Mouse (Mus musculus): Measurements from ENCODE around the gene Apoe. TPM values are rescaled to one million over a fixed set of nuclear protein-coding genes. Genes with fewer than 3 reads are reported as not detected.
A peak's percentile ranks its signal among the peaks of the same experiment; 100 is the strongest.
"Not testable (repeated sequence)": the region's sequence is repeated elsewhere in the genome, so short reads cannot be mapped to it uniquely, and the experiment has no call there.

The Apoe gene
- polyA plus RNA-seq, 1 experiment from 2014 or later, result 200 TPM

DNA sequence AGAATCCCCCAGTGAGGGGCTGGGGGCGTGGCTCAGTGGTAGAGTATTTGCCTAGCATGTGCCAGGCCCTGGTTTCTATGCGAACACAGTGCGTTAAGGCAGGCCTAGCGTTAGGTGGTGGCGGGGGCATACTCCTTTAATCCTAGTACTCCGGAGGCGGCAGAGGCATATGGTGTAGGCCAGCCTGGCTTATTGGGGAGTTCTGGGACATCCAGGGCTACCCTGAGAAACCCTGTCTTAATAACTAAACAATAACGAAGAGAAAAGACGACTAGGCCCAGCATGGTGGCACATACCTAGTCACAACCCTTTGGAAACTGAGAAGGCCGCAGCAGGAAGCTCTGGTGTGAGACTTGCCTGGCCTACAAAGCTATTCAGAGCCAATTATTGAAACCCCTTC is 10.9 kb downstream of the Apoe start:
- ATAC-seq (ENCODE audit: insufficient number of reproducible peaks, insufficient read depth, low FRiP score, low TSS enrichment, low read depth), result no peak

DNA sequence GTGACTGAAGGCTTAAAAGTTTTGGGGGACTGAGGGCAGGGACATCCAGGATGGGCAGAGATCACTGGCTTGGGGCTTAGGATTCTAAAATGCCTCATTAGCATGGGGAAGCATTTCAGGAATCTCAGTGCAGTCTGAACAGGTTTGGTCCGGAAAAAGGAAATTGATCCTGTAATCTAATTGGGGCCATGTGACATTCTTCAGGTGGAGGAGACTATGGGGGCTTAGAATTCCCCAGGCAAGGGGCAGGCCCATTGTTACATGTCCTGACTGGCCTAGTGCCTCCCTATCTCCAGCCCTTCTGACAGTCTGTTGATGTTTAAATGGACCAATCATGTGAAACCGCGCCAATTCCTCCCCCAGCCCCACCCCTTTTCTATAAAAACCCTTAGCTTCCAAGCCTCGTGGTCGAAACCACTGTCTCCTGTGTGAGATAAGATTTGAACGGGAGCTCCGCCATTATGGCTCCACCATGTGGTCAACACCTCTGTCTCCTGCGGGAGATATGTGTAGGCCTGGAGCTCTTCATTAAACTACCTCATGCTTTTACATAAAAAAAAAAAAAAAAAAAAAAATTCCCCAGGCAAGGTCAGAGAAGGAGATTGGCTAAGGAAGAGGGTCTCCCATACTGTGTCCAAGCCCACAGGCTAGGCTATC is 11.9 kb downstream of the Apoe start:
- not testable (repeated sequence) for H3K36me3 ChIP-seq; H3K4me2 ChIP-seq; H3K9ac ChIP-seq; H3K4me1 ChIP-seq; H3K27me3 ChIP-seq; H3K9me3 ChIP-seq; ATAC-seq (ENCODE audit: insufficient number of reproducible peaks, insufficient read depth, low FRiP score, low TSS enrichment, low read depth); H3K4me3 ChIP-seq
- WGBS, result 52% methylated on average over 8 of the region's 8 CpGs
- 0 out of 2 replicates have a peak overlapping the region, but pooled peaks have one; percentile 17 for H3K27ac ChIP-seq

More for the DNA sequence above, 10.9 kb downstream of the Apoe start:
- H3K27me3 ChIP-seq, result no peaks in the 10 kb centered on the region
- no peaks in the 10 kb centered on the region for H3K36me3 ChIP-seq
- H3K9ac ChIP-seq, result no peak overlapping the region
- H3K9me3 ChIP-seq, result no peaks in the 10 kb centered on the region
- no peak overlapping the region for H3K4me3 ChIP-seq
- H3K4me1 ChIP-seq, result peaks cover 2% of the 10 kb centered on the region
- 92% methylated on average over 10 of the region's 10 CpGs for WGBS
- H3K4me2 ChIP-seq, result no peak overlapping the region
- H3K27ac ChIP-seq, result no peak overlapping the region

DNA sequence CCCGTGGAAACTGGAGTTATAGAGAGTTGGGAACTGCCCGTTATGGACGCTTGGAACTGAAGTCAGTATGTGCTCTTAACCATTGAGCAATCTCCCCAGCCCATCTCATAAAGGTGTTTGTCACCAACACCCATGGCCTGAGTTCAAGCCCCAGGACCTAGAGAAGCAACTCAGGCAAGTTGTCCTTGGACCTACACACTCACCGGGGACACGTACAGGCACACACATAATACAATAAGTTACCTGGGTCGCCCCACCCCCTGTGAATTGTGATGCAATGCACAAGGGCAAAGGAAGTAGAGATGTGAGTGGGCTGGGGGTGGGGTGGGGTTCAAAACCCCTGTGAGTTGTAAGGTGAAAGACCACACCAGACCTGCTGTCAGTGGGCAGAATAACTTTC is 12.5 kb downstream of the Apoe start:
- Histone ChIP-seq H3K4me2 (no peak overlapping the region), H3K36me3 (no peaks in the 10 kb centered on the region), H3K27ac (0 out of 2 replicates have a peak overlapping the region, but pooled peaks have one; percentile 17), H3K27me3 (no peaks in the 10 kb centered on the region), H3K9ac (no peak overlapping the region), H3K9me3 (no peaks in the 10 kb centered on the region), H3K4me3 (no peak overlapping the region), H3K4me1 (no peaks in the 10 kb centered on the region)
- WGBS, result 74% methylated on average over 6 of the region's 6 CpGs
- no peak for ATAC-seq (ENCODE audit: insufficient number of reproducible peaks, insufficient read depth, low FRiP score, low TSS enrichment, low read depth)

DNA sequence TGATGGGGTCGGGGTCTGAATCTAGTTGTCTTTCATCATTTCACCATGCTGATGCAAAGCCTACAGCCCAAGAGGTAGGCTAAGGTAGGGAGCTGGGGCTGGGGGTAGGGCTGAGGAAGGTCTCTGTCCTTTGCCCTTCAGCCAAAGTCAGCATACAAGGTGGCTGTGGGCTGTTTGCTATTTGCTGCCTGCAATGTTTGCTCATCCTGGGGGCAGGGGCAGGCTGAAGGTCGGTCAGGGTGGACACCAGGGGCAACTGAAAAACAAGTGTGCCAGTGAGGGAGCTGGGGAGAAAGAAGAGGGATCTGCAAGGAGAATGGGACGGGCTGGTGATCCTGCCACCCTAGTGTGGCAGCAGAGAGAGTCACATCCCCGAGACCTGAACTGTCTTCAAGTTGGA is 13.6 kb downstream of the Apoe start:
- H3K4me1 ChIP-seq, result no peaks in the 10 kb centered on the region
- H3K9me3 ChIP-seq, result no peaks in the 10 kb centered on the region
- no peaks in the 10 kb centered on the region for H3K27me3 ChIP-seq
- H3K4me2 ChIP-seq, result no peak overlapping the region
- no peak overlapping the region for H3K27ac ChIP-seq
- no peak overlapping the region for H3K9ac ChIP-seq
- no peaks in the 10 kb centered on the region for H3K36me3 ChIP-seq
- no peak for ATAC-seq (ENCODE audit: insufficient number of reproducible peaks, insufficient read depth, low FRiP score, low TSS enrichment, low read depth)
- H3K4me3 ChIP-seq, result no peak overlapping the region
- WGBS, result 75% methylated on average over 4 of the region's 4 CpGs

DNA sequence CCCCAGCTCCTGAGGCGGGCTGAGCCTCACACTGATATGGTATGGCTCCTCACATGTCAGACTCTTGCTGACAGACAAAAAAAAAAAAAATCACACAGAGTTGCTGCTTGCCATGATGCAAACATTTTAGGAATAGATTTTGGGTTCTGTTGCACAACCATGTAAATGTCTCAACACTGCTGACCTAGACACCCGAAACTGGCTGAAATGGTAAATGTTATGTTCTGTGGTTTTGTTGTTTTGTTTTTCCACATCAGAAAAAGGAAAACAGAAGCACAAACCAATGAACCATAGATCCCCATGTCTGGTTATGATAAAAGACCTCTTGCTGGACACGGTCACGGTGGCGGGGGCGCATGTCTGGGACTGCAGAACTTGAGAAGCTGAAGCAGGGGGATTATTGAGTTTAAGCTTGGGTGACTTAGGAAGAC is 15.2 kb downstream of the Apoe start:
- ATAC-seq (ENCODE audit: insufficient number of reproducible peaks, insufficient read depth, low FRiP score, low TSS enrichment, low read depth), result no peak
- 67% methylated on average over 6 of the region's 6 CpGs for WGBS
- Histone ChIP-seq H3K27ac (no peak overlapping the region), H3K9ac (no peak overlapping the region), H3K4me2 (no peak overlapping the region), H3K27me3 (no peaks in the 10 kb centered on the region), H3K4me3 (no peak overlapping the region), H3K36me3 (no peaks in the 10 kb centered on the region), H3K9me3 (no peaks in the 10 kb centered on the region), H3K4me1 (no peaks in the 10 kb centered on the region)

DNA sequence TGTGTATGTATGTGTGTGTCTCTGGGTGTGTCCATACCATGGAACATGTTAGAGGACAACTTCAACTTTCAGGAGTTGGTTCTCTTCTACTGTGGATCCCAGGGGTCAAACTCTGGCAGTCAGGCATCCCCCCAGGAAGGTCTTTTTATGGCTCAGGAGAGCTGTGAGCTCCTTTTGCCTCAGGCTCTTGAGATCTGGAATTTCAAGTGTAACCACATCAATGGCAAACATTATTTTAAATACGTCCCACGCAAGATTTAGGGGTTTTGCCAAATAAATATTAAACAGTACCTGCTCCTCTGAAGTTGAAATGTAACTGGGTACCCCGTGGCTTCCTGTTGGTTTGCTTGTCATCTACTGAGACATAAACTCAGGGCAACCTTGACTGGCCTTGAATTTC is 16.0 kb downstream of the Apoe start:
- no peak overlapping the region for H3K9ac ChIP-seq

DNA sequence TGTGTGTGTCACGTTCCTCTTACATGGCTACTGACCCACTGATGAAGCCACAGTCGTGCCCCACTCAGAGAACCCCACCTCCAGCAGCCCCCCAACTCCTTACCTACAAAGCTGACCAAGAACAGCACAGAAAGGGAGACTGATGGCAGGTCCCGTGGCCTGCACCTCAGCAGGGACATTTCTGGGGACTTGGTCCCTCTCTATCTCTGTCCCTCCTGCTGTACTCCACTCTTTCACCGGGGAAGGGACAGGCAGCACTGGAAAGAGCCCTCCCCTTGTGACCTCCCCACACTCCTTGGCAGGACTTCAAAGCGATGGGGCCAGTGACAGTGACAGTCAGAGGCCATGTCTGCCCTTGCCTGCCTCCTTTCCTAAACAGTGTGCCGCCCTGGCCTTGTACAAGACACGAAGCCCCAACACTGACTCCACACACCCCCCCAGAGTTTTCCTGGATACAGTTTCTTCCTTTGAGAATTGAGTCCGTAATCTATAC is 17.7 kb downstream of the Apoe start, which contains the start of the genes Gm44805 and Apoc4:
TSS of gene Gm44805 (minus strand) at position 222 of the 493 bp plus-strand sequence.
TSS of gene Apoc4 (minus strand) at position 278 of the 493 bp plus-strand sequence.
- Histone ChIP-seq H3K4me3 (no peak within 1 kb of the TSS), H3K4me2 (no peak within 1 kb of the TSS)
- 57% methylated on average over 8 of the region's 8 CpGs for WGBS

More for the DNA sequence above, 16.0 kb downstream of the Apoe start:
- no peak overlapping the region for H3K27ac ChIP-seq
- H3K4me1 ChIP-seq, result no peaks in the 10 kb centered on the region
- no peaks in the 10 kb centered on the region for H3K9me3 ChIP-seq
- WGBS, result 46% methylated on average over 3 of the region's 3 CpGs
- H3K27me3 ChIP-seq, result no peaks in the 10 kb centered on the region
- no peak overlapping the region for H3K4me2 ChIP-seq
- no peaks in the 10 kb centered on the region for H3K36me3 ChIP-seq
- no peak for ATAC-seq (ENCODE audit: insufficient number of reproducible peaks, insufficient read depth, low FRiP score, low TSS enrichment, low read depth)
- H3K4me3 ChIP-seq, result no peak overlapping the region

DNA sequence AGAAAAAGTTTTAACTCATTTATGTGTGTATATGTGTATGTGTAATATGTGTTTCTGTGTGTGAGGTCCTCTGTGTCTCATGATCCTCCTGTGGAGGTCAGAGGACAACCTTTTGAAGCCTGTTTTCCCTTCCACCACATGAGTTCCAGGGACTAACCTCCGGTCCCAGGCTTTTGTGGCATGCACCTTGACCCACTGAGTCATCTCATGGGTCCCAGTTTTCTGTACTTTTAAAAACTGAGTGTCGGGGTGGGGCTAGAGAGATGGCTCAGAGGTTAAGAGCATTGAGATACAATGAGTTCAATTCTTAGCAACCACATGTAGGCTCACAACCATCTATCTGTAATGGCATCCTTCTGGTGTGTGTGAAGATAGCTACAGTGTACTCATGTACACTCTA is 18.3 kb downstream of the Apoe start:
- 88% methylated on average over 2 of the region's 2 CpGs for WGBS
- Histone ChIP-seq H3K9ac (no peak overlapping the region), H3K9me3 (no peaks in the 10 kb centered on the region), H3K27ac (no peak overlapping the region), H3K27me3 (no peaks in the 10 kb centered on the region), H3K4me1 (no peaks in the 10 kb centered on the region), H3K4me3 (no peak overlapping the region), H3K36me3 (no peaks in the 10 kb centered on the region), H3K4me2 (no peak overlapping the region)
- ATAC-seq (ENCODE audit: insufficient number of reproducible peaks, insufficient read depth, low FRiP score, low TSS enrichment, low read depth), result no peak

More for the DNA sequence above, 17.7 kb downstream of the Apoe start, which contains the start of the genes Gm44805 and Apoc4:
- H3K27me3 ChIP-seq, result no peaks in the 10 kb centered on the region
- no peaks in the 10 kb centered on the region for H3K36me3 ChIP-seq
- H3K4me1 ChIP-seq, result no peaks in the 10 kb centered on the region
- peak; percentile 18; the same call in 1 of the 2 replicates for ATAC-seq (ENCODE audit: insufficient number of reproducible peaks, insufficient read depth, low FRiP score, low TSS enrichment, low read depth)
- no peak within 1 kb of the TSS for H3K9ac ChIP-seq
- no peak within 1 kb of the TSS for H3K27ac ChIP-seq
- H3K9me3 ChIP-seq, result no peaks in the 10 kb centered on the region

DNA sequence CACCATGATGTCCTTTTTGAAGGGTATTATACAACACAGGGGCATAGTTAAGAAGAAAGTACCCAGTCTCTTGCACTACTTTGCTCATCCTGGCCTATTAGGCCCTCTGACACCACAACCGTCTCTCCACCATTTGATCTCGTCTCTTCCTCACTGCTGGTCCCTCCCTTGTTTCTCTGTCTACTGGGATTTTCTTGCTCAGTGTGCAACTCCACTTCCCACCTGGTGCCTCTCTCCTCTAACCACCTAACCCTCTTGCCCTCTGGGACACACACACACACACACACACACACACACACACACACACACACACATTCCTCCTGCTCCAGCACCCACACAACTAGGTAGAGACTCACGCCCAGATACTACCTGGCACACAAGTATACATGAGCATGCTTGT is 20.1 kb downstream of the Apoe start:
- Histone ChIP-seq H3K27ac (no peak overlapping the region), H3K4me3 (no peak overlapping the region), H3K36me3 (no peaks in the 10 kb centered on the region), H3K27me3 (no peaks in the 10 kb centered on the region), H3K9ac (no peak overlapping the region), H3K9me3 (no peaks in the 10 kb centered on the region), H3K4me2 (no peak overlapping the region), H3K4me1 (no peaks in the 10 kb centered on the region)
- 86% methylated on average over 3 of the region's 3 CpGs for WGBS
- no peak for ATAC-seq (ENCODE audit: insufficient number of reproducible peaks, insufficient read depth, low FRiP score, low TSS enrichment, low read depth)

DNA sequence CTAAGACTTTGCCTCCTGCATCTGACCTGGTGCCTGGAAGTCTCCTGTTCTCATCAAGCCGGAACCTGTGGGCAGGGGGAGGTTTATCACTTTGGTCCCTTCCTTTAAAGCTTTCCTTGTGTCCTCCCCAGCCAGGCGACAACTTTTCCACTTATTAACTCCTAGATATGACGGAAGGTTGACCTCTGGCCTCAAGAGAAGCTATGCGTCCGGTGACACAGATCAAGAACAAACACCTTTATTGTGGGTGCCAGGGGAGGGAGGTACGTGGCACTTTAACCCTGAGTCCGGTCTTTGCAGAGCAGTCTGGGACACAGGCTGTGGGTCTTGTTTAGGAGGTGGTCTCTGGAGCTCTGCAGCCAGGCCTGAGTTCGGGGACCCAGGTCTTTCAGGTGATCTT is 21.1 kb downstream of the Apoe start, which contains the start of gene Apoc2:
TSS of gene Apoc2 (minus strand) at position 70 of the 400 bp plus-strand sequence.
- H3K4me1 ChIP-seq, result no peaks in the 10 kb centered on the region
- H3K9me3 ChIP-seq, result no peaks in the 10 kb centered on the region
- WGBS, result 62% methylated on average over 8 of the region's 8 CpGs
- H3K27me3 ChIP-seq, result no peaks in the 10 kb centered on the region
- H3K9ac ChIP-seq, result no peak within 1 kb of the TSS
- no peak within 1 kb of the TSS for H3K27ac ChIP-seq
- H3K4me2 ChIP-seq, result no peak within 1 kb of the TSS
- H3K36me3 ChIP-seq, result no peaks in the 10 kb centered on the region
- H3K4me3 ChIP-seq, result no peak within 1 kb of the TSS
- ATAC-seq (ENCODE audit: insufficient number of reproducible peaks, insufficient read depth, low FRiP score, low TSS enrichment, low read depth), result no peak

DNA sequence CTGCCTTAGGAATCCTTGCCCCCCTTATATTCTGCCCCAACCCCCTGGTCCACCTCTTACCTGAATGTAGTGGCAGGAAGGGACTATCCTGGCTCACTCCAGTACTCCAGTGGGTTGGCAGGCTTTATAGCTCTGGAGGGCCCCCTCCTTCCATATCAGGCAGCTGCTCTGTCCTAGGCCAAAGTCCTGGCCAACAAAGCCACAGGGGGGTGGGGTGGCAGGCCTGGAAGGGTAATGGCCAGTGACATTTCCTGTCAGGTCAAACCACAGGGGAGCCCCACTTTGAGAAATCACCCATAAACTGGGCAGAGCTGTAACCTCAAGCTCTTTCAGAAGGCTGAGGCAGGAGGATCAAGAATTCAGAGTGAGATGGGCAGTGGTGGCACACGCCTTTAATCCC is 22.3 kb downstream of the Apoe start:
- no peak overlapping the region for H3K4me2 ChIP-seq
- no peak overlapping the region for H3K9ac ChIP-seq
- 53% methylated on average over 1 of the region's 1 CpGs for WGBS
- ATAC-seq (ENCODE audit: insufficient number of reproducible peaks, insufficient read depth, low FRiP score, low TSS enrichment, low read depth), result no peak
- no peaks in the 10 kb centered on the region for H3K9me3 ChIP-seq
- H3K4me3 ChIP-seq, result no peak overlapping the region
- H3K27me3 ChIP-seq, result no peaks in the 10 kb centered on the region
- no peaks in the 10 kb centered on the region for H3K4me1 ChIP-seq
- H3K36me3 ChIP-seq, result no peaks in the 10 kb centered on the region
- no peak overlapping the region for H3K27ac ChIP-seq

DNA sequence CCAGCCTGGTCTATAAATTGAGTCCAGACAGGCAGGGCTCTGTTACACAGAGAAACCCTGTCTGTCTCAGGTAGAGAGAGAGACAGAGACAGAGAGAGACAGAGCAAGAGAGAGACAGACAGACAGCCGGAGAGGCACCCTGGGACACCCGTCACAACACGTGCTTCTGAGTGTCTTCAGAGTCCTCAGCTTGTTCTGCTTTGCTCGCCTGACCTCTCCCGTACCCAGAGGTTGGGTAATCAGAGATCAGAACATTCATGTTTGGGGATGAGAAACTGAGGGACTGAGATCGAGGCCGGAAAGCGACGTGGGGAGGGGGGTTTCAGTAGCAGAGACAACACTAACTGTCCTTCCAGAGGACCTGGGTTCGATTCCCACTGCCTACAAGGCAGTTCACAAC is 23.2 kb downstream of the Apoe start:
- Histone ChIP-seq H3K27me3 (no peaks in the 10 kb centered on the region), H3K9me3 (no peaks in the 10 kb centered on the region), H3K36me3 (no peaks in the 10 kb centered on the region), H3K4me2 (no peak overlapping the region), H3K9ac (no peak overlapping the region), H3K4me3 (no peak overlapping the region), H3K27ac (no peak overlapping the region), H3K4me1 (no peaks in the 10 kb centered on the region)
- 77% methylated on average over 10 of the region's 10 CpGs for WGBS
- ATAC-seq (ENCODE audit: insufficient number of reproducible peaks, insufficient read depth, low FRiP score, low TSS enrichment, low read depth), result no peak

Data from embryonic facial prominence, embryonic 13.5 days (tissue).